Mouse (Mus musculus) embryonic facial prominence, embryonic 14.5 days (tissue): ENCODE data around the gene Def8. TPM values are rescaled to one million over a fixed set of nuclear protein-coding genes. Genes with fewer than 3 reads are reported as not detected.
A peak's percentile ranks its signal among the peaks of the same experiment; 100 is the strongest.

Source experiments
- ATAC-seq: fragments of 200-750 bp; cut with Nextera tagmentation; 2 replicates; pipeline ENCODE4 v1.8.0; 2017; ENCODE audit warnings: low read depth, moderate number of reproducible peaks, moderate TSS enrichment
- DNase-seq: peaks from one replicate; pipeline ENCODE4 v3.0.0-alpha.2; 2015; ENCODE audit warnings: low spot score
- H3K27ac ChIP-seq: fragments of 300-500 bp; sonication (generic); replicated peaks from 2 replicates; pipeline ENCODE4 v1.5.1; 2014; ENCODE audit warnings: low read depth, mild to moderate bottlenecking, low read length, moderate library complexity
- H3K27me3 ChIP-seq: fragments of 300-500 bp; sonication (generic); replicated peaks from 2 replicates; pipeline ENCODE4 v1.6.1; 2014; ENCODE audit warnings: low read length; ENCODE audit not compliant: control insufficient read depth, insufficient read depth
- H3K36me3 ChIP-seq: fragments of 300-500 bp; sonication (generic); 2 replicates; pipeline ENCODE4 v1.6.1; 2014; ENCODE audit warnings: low read length, mixed read lengths; ENCODE audit not compliant: control insufficient read depth, insufficient read depth
- H3K4me1 ChIP-seq: fragments of 300-500 bp; sonication (generic); 2 replicates; pipeline ENCODE4 v1.6.1; 2014; ENCODE audit warnings: antibody characterized with exemption, low read length; ENCODE audit not compliant: control insufficient read depth, insufficient read depth
- H3K4me2 ChIP-seq: fragments of 300-500 bp; sonication (generic); 2 replicates; pipeline ENCODE4 v1.6.1; 2014; ENCODE audit warnings: low read depth, mild to moderate bottlenecking, low read length, moderate library complexity, mixed read lengths
- H3K4me3 ChIP-seq: fragments of 300-500 bp; sonication (generic); 2 replicates; pipeline ENCODE4 v1.5.1; 2014; ENCODE audit warnings: low read depth, mild to moderate bottlenecking, low read length
- H3K9ac ChIP-seq: fragments of 300-500 bp; sonication (generic); 2 replicates; pipeline ENCODE4 v1.6.1; 2014; ENCODE audit warnings: low read depth, mild to moderate bottlenecking, low read length, moderate library complexity, mixed read lengths
- H3K9me3 ChIP-seq: fragments of 300-500 bp; sonication (generic); 2 replicates; pipeline ENCODE4 v1.6.1; 2016; ENCODE audit warnings: low read length; ENCODE audit not compliant: control insufficient read depth
- WGBS: fragments of 180-500 bp; shearing (Covaris S2); extraction: QIAGEN DNeasy Blood & Tissue Kit; methylation state at CpG from one replicate; pipeline ENCODE4 v1.1.7; 2014; 5-methylcytosine and 5-hydroxymethylcytosine counted together
- polyA plus RNA-seq: library from polyadenylated mRNA; unstranded; fragments of >200 nt; fragmentation: Nextera tagmentation; extraction: Ambion mirVana; gene quantifications from 2 replicates; pipeline ENCODE4 v1.2.1, GENCODE M21; 2014

Def8 gene
- polyA plus RNA-seq, 1 experiment from 2014 or later, result 34.1 TPM

DNA sequence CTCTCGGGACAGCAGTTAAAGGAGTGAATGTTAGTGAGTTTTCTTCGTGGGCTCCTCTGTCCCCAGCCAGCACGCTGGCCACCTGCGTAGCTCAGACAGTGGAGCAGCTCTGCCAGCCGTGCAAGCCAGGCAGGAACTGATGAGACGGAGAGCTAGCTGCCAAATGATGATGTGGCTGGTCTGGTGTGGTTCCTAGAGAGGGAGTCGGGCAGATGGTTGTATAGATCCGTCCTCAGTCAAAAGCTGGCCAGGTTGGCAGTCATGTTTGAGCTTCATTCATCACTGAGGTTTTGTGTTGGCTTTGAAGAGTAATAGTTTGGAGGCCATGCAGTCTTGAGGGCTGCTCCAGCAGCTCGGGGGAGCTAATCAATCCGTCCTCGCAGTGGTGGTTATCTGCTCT lies 75.6 kb downstream of the Def8 start:
- H3K4me2 ChIP-seq, result no peak overlapping the region
- WGBS, result 91% methylated on average over 11 of the region's 11 CpGs
- H3K36me3 ChIP-seq, result peaks cover 97% of the 10 kb centered on the region
- H3K9me3 ChIP-seq, result no peaks in the 10 kb centered on the region
- no peak overlapping the region for H3K9ac ChIP-seq
- no peak overlapping the region for H3K27ac ChIP-seq
- H3K4me1 ChIP-seq, result no peaks in the 10 kb centered on the region
- no peaks in the 10 kb centered on the region for H3K27me3 ChIP-seq
- ATAC-seq, result no peak
- no peak for DNase-seq
- H3K4me3 ChIP-seq, result no peak overlapping the region

DNA sequence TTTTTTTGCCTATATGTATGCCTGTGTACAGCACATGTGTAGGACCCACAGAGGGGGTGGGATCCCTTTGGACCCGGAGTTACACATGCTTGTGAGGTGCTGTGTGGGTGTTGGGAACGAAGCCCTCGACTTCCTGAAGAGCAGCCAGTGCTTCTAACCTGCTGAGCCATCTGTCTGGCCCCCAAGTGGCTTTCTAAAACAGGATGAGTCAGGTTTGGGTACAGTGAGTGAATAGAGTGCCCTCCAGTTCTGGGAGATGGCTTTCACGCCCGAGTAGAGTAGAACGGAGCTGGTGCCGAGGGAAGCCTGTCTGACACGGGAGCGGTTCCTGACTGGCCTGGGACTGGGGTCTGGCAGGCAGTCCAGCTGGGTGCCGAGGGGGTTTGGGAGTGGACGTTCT lies 76.2 kb downstream of the Def8 start:
- Histone ChIP-seq H3K9ac (no peak overlapping the region), H3K9me3 (no peaks in the 10 kb centered on the region), H3K27me3 (no peaks in the 10 kb centered on the region), H3K4me1 (no peaks in the 10 kb centered on the region), H3K4me3 (no peak overlapping the region), H3K36me3 (peaks cover 97% of the 10 kb centered on the region), H3K27ac (no peak overlapping the region), H3K4me2 (no peak overlapping the region)
- whole genome bisulfite sequencing, result 97% methylated on average over 11 of the region's 11 CpGs
- no peak for ATAC-seq
- no peak for DNase-seq

DNA sequence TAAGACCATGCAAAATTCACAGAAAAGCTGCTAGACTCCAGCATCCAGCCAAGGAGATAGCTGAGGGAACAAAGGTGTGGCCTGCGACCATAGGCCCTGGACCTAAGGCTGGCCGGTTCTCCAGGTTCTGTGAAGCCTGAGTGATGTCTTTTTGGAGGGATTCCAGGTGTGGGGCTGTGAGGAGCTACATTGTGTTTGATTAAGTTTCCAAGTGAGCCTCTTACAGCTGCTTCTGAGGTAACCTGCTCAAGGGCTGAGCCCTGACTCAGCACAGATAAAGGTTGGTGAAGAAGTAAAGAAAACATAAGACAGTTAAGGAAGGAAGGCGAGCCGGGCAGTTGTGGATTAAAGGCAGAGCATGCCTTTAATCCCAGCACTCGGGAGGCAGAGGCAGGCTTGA lies 78.9 kb downstream of the Def8 start:
- Histone ChIP-seq H3K4me3 (no peak overlapping the region), H3K9me3 (no peaks in the 10 kb centered on the region), H3K27me3 (no peaks in the 10 kb centered on the region), H3K27ac (no peak overlapping the region), H3K9ac (no peak overlapping the region), H3K4me2 (no peak overlapping the region), H3K4me1 (no peaks in the 10 kb centered on the region), H3K36me3 (peaks cover 95% of the 10 kb centered on the region)
- no peak for DNase-seq
- ATAC-seq, result no peak
- 93% methylated on average over 5 of the region's 5 CpGs for WGBS

DNA sequence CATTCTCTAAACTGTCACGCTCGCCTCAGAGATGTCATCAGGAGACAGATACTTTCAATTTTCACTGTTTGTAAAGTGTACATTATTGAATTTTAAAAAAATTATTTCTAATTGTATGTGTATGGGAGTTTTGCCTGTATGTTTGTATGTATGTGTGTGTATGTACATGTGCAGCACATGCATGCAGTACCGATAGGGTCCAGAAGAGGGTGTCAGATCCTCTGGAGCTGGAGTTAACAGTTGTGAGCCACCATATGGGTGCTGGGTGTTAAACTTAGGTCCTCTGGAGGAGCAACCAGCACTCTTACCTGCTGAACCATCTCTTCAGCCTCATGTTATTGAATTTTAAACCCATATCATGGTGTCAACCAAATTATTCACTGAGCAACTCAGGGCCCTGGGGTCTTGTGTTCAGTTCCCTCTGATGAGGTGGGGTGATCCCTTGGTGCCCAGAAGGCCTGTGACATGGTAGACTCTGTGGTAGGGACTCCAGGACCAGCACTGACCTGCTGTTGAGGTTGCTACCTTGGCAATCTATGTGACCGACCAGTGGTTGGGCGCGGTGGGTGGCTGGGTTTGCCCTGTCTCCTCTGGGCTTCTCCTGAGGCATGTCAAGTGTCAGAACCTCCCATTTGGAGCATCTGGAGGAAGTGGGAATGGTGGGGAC lies 80.6 kb downstream of the Def8 start:
- Histone ChIP-seq H3K9me3 (no peaks in the 10 kb centered on the region), H3K4me1 (no peaks in the 10 kb centered on the region), H3K27me3 (no peaks in the 10 kb centered on the region), H3K9ac (no peak overlapping the region), H3K4me2 (no peak overlapping the region), H3K36me3 (peaks cover 95% of the 10 kb centered on the region), H3K4me3 (no peak overlapping the region), H3K27ac (no peak overlapping the region)
- WGBS, result 99% methylated on average over 6 of the region's 6 CpGs
- ATAC-seq (no peak), DNase-seq (no peak)

DNA sequence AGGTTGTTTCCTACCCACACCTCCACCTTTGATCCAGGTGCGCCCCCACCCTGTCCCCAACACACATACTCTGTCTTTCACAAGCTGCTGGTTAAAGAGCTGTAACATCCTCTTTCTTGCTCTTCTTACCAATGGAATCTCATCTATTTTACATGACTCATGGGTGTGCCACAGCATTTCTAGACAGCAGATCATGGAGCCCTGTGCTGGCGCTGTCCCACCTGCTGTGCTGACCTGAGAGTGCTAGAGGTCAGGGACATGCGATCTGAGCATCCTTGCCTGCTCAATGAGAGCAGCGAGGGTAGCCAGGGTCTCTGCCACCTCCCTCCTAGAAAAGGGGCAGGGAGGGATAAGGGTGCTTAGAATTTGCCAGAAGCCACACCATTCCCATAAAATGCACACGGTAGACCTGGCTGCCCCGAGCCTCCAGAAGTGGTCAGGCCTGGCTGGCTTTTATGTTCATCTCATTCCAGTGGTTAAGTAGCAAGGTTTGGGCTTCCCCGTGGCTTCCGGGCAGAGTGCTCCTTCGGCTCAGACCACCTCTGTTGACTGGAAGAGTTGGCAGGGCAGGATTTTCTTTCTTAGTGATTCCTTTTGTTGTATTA lies 81.4 kb downstream of the Def8 start:
- H3K27ac ChIP-seq, result no peak overlapping the region

DNA sequence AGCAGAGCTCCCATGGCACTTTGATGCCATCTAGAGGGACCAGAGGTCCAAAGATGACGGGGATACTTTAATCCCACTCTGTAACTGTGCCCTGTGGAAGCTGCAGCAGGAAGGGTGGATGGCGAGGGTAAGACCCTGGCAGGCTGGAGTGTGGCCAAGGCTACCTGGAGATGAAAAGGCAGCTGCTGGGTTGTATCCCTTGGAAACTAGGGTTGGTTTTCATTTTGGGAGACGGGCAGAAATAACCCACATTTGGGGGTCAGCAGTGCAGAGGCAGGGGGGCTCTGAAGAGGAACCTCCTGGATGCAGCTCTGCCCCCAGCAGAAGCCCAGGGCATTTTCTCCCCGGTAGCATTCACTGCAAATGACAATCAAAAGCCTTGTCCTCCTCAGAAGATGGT lies 81.9 kb downstream of the Def8 start:
- no peak overlapping the region for H3K27ac ChIP-seq

More for the DNA sequence above, 81.4 kb downstream of the Def8 start:
- Histone ChIP-seq H3K36me3 (peaks cover 95% of the 10 kb centered on the region), H3K4me3 (no peak overlapping the region), H3K9ac (no peak overlapping the region), H3K27me3 (no peaks in the 10 kb centered on the region), H3K4me1 (no peaks in the 10 kb centered on the region), H3K9me3 (no peaks in the 10 kb centered on the region), H3K4me2 (no peak overlapping the region)
- 89% methylated on average over 9 of the region's 9 CpGs for WGBS
- ATAC-seq, result no peak
- DNase-seq, result no peak

DNA sequence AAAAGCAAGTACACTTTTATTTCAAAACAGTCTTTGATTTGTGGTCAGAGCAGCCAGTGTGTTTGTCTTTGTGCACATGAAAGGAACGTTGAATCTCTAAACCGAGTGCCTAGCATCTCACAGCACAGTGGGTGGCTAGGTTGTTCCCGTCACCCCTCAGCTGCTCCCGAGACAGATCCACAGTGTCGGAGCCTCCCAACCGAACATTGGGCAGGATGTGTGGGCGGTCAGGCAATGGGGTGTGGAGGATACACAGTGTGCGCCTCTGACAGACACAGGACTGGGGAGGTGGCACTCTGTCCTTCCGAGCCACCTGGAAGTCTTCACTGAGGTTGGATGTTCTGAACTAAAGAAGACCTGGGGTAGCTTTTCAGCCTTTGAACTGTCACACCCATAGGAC lies 82.4 kb downstream of the Def8 start:
- Histone ChIP-seq H3K36me3 (peaks cover 85% of the 10 kb centered on the region), H3K9ac (no peak overlapping the region), H3K4me2 (no peak overlapping the region), H3K4me1 (no peaks in the 10 kb centered on the region), H3K27ac (no peak overlapping the region), H3K4me3 (no peak overlapping the region), H3K9me3 (no peaks in the 10 kb centered on the region), H3K27me3 (no peaks in the 10 kb centered on the region)
- ATAC-seq (no peak), DNase-seq (no peak)
- 80% methylated on average over 9 of the region's 9 CpGs for WGBS

More for the DNA sequence above, 81.9 kb downstream of the Def8 start:
- H3K9me3 ChIP-seq, result no peaks in the 10 kb centered on the region
- H3K36me3 ChIP-seq, result peaks cover 89% of the 10 kb centered on the region
- H3K4me2 ChIP-seq, result no peak overlapping the region
- H3K4me3 ChIP-seq, result no peak overlapping the region
- WGBS, result 70% methylated on average over 4 of the region's 4 CpGs
- no peaks in the 10 kb centered on the region for H3K4me1 ChIP-seq
- H3K27me3 ChIP-seq, result no peaks in the 10 kb centered on the region
- DNase-seq (no peak), ATAC-seq (no peak)
- no peak overlapping the region for H3K9ac ChIP-seq

DNA sequence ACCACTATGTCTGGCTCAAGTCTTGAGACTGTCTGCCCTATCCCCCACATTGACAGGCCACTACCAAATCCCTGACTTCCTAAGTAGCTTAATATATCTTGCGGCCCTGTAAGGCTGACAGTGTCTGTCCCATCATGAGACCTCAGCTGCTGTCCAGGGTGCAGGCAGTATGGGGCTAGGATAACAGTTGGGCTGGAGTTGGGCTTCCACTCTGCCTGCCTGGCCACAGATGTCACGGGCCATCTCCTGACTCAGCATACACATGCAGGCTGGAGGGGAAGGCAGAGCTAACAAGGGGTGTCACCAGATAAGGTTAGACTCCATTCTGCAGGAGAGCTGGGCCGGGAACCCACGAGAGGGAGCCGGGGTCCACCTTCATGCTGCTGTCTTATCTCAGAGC lies 83.8 kb downstream of the Def8 start:
- no peak overlapping the region for H3K4me2 ChIP-seq
- no peak overlapping the region for H3K27ac ChIP-seq
- H3K36me3 ChIP-seq, result peaks cover 71% of the 10 kb centered on the region
- H3K9ac ChIP-seq, result no peak overlapping the region
- no peaks in the 10 kb centered on the region for H3K9me3 ChIP-seq
- 82% methylated on average over 5 of the region's 5 CpGs for WGBS
- H3K27me3 ChIP-seq, result no peaks in the 10 kb centered on the region
- no peak for ATAC-seq
- H3K4me1 ChIP-seq, result no peaks in the 10 kb centered on the region
- no peak for DNase-seq
- no peak overlapping the region for H3K4me3 ChIP-seq

DNA sequence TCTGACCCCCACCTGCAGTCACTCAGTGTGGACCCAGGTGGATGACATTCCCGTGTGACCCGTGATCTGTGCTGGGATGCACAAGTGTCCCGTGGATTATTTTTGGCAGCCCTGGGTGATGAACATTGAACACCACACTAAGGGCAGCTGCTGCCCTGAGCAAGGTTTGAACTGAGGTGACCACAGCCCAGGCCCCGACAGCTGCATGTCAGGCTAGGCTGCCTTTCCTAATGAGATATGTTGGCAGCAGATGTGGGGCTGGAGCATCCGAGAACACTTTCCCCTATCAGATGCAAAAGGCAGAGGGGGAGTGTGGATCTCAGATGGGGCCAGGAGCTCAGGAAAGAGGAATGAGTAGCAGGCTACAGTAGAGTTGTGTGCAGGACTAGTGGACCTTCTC lies 87.5 kb downstream of the Def8 start:
- DNase-seq, result peak; percentile 24
- ATAC-seq, result no peak

More for the DNA sequence above, 87.5 kb downstream of the Def8 start:
- no peak overlapping the region for H3K4me2 ChIP-seq
- no peak overlapping the region for H3K9ac ChIP-seq
- no peaks in the 10 kb centered on the region for H3K9me3 ChIP-seq
- peaks cover 11% of the 10 kb centered on the region; the same call in 1 of the 2 replicates for H3K4me1 ChIP-seq
- no peak overlapping the region for H3K4me3 ChIP-seq
- peaks cover 13% of the 10 kb centered on the region for H3K27me3 ChIP-seq
- H3K27ac ChIP-seq, result no peak overlapping the region
- WGBS, result 67% methylated on average over 5 of the region's 5 CpGs
- H3K36me3 ChIP-seq, result peaks cover 34% of the 10 kb centered on the region
